Mouse (Mus musculus) intestine, embryonic 16.5 days (tissue): ENCODE measurements around the gene Syne2. TPM values are rescaled to one million over a fixed set of nuclear protein-coding genes. Genes with fewer than 3 reads are reported as not detected.

Source experiments
- ATAC-seq: fragments of 200-750 bp; cut with Nextera tagmentation; 2 replicates; pipeline ENCODE4 v1.8.0; 2017; ENCODE audit warnings: moderate TSS enrichment, moderate library complexity
- H3K27ac ChIP-seq: fragments of 300-500 bp; sonication (generic); 2 replicates; pipeline ENCODE4 v1.5.1; 2014; ENCODE audit warnings: mild to moderate bottlenecking, low read length
- H3K27me3 ChIP-seq: fragments of 300-500 bp; sonication (generic); replicated peaks from 2 replicates; pipeline ENCODE4 v1.6.1; 2014; ENCODE audit warnings: low read length, control low read depth, mixed read lengths; ENCODE audit not compliant: control insufficient read depth, insufficient read depth
- H3K36me3 ChIP-seq: fragments of 300-500 bp; sonication (generic); 2 replicates; pipeline ENCODE4 v1.6.1; 2014; ENCODE audit warnings: low read length, control low read depth; ENCODE audit not compliant: control insufficient read depth, insufficient read depth
- H3K4me1 ChIP-seq: fragments of 300-500 bp; sonication (generic); 2 replicates; pipeline ENCODE4 v1.6.1; 2014; ENCODE audit warnings: low read length, control low read depth, mixed read lengths; ENCODE audit not compliant: control insufficient read depth, insufficient read depth
- H3K4me2 ChIP-seq: fragments of 300-500 bp; sonication (generic); 2 replicates; pipeline ENCODE4 v1.6.1; 2014; ENCODE audit warnings: low read depth, low read length, control low read depth
- H3K4me3 ChIP-seq: fragments of 300-500 bp; sonication (generic); 2 replicates; pipeline ENCODE4 v1.5.1; 2014; ENCODE audit warnings: mild to moderate bottlenecking, low read length
- H3K9ac ChIP-seq: fragments of 300-500 bp; sonication (generic); 2 replicates; pipeline ENCODE4 v1.6.1; 2014; ENCODE audit warnings: low read depth, low read length
- H3K9me3 ChIP-seq: fragments of 300-500 bp; sonication (generic); 2 replicates; pipeline ENCODE4 v1.6.1; 2016; ENCODE audit warnings: low read length, control low read depth; ENCODE audit not compliant: control insufficient read depth
- WGBS: fragments of 180-500 bp; shearing (Covaris S2); extraction: QIAGEN DNeasy Blood & Tissue Kit; methylation state at CpG from one replicate; pipeline ENCODE4 v1.1.7; 2014; 5-methylcytosine and 5-hydroxymethylcytosine counted together
- polyA plus RNA-seq: library from polyadenylated mRNA; unstranded; fragments of >200 nt; fragmentation: Nextera tagmentation; extraction: Ambion mirVana; gene quantifications from 2 replicates; pipeline ENCODE4 v1.2.1, GENCODE M21; 2015

Gene Syne2
- polyA plus RNA-seq, 1 experiment from 2014 or later: 28.4 TPM

DNA sequence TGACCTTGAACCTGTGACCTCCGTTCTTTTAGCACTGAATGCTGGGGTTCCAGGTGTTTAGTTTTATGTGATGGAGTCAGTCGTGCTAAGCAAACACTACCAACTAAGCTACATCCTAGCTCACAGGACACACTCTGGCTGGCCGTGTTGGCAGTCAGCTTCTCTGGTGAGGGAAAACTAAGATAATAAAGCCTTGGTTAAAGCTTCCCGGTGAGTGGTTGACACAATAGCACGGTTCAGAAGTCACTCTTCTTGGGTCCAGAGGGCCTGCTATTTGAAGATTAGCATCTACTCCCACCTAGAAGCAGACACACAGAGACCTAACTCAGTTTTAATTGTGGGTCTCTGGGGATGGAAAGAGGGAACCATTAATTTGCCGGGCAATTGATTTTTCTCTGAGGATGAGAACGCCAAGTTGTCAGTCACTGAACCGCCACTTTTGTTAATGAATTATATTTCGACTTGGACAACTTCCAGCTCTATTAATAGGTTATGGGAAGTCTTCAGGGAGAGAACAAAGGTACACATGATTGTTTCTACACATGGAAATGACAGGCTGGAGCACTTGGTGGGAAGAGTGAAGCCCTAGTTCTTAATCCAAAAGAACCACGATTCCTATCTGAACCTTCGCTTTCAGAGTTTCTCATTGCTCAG is 21.3 kb downstream of the Syne2 start:
- Histone ChIP-seq H3K4me3 (no peak overlapping the region), H3K9me3 (no peaks in the 10 kb centered on the region), H3K4me2 (no peak overlapping the region), H3K27ac (peak overlapping the region; percentile 33; the same call in 1 of the 2 replicates), H3K36me3 (no peaks in the 10 kb centered on the region), H3K4me1 (peaks cover 13% of the 10 kb centered on the region), H3K27me3 (no peaks in the 10 kb centered on the region; the same call in 1 of the 2 replicates), H3K9ac (no peak overlapping the region)
- 0 out of 2 replicates have a peak, but pooled peaks have one; percentile 45 for ATAC-seq
- 67% methylated on average over 11 of the region's 11 CpGs for WGBS

DNA sequence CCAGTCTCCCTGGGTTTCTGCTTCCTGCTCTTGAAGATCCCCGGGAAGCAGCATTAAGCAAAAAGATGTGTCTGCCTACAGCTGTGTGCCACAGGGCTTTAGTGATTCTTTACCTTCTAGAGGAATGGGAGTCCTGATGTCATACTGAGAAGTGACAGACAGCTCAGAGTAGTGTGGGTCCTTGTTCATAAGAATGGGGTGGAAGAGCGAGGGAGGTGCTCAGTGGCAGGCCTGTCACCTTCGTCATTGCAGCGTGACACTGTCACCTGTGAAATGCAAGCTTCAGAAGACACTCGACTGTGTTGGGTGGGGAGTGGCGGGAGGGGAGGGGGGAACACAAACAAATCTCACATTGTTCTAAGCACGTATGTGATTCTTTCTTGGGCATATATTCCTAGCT is 23.2 kb downstream of the Syne2 start:
- no peaks in the 10 kb centered on the region for H3K27me3 ChIP-seq
- no peak for ATAC-seq
- H3K4me3 ChIP-seq: no peak overlapping the region
- 80% methylated on average over 7 of the region's 7 CpGs for WGBS
- H3K4me1 ChIP-seq: 0 out of 2 replicates have a peak, but pooled peaks cover 3% of the 10 kb centered on the region
- H3K27ac ChIP-seq: no peak overlapping the region
- H3K9me3 ChIP-seq: no peaks in the 10 kb centered on the region
- no peaks in the 10 kb centered on the region for H3K36me3 ChIP-seq
- H3K9ac ChIP-seq: no peak overlapping the region
- H3K4me2 ChIP-seq: no peak overlapping the region

DNA sequence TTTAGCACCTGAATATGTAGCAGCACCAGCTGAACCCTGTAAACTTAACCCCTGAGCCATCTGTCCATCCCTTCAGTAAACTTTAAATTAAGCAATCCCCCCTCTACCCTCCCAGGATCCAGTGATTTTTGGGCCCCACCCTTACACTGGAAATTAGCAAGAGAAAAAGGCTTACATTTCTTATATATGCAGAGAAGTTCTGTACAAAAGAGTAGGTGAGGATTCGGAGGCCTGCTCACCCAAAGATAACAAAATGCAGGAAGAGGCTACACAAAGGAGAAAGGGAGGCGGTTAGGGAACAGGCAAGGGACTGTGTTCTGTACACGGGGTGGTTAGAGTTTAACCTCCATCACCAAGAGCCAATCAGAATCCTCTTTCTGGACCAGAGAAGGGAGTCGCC is 26.4 kb downstream of the Syne2 start:
- ATAC-seq: no peak
- 67% methylated on average over 4 of the region's 4 CpGs for WGBS
- 0 out of 2 replicates have a peak, but pooled peaks cover 3% of the 10 kb centered on the region for H3K4me1 ChIP-seq

DNA sequence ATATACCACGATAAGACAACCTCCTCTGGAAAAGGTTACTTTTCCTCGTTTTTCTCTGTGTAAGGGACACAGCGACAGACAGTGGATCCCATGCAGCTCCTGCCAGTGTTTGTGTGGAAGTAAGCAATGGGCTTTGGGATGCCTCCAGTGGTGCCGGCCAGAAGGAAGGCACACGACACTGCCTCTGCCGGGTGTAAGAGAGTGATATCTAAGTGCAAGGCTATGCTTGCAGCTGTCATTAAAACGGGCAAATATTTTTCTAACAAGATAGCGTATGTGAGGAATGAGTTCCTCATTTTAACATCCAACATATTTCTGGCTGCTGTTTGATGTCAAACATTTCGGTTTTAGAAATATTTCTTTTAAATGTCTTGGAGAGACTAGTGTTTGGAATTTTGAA is 27.1 kb downstream of the Syne2 start:
- no peak for ATAC-seq
- 41% methylated on average over 9 of the region's 9 CpGs for WGBS
- Histone ChIP-seq H3K4me3 (no peak overlapping the region), H3K4me1 (0 out of 2 replicates have a peak, but pooled peaks cover 3% of the 10 kb centered on the region), H3K9me3 (no peaks in the 10 kb centered on the region), H3K9ac (no peak overlapping the region), H3K27ac (no peak overlapping the region), H3K36me3 (no peaks in the 10 kb centered on the region), H3K27me3 (no peaks in the 10 kb centered on the region), H3K4me2 (no peak overlapping the region)

More for the DNA sequence above, 26.4 kb downstream of the Syne2 start:
- Histone ChIP-seq H3K27ac (no peak overlapping the region), H3K9ac (no peak overlapping the region), H3K4me3 (no peak overlapping the region), H3K27me3 (no peaks in the 10 kb centered on the region), H3K4me2 (no peak overlapping the region), H3K9me3 (no peaks in the 10 kb centered on the region), H3K36me3 (no peaks in the 10 kb centered on the region)

DNA sequence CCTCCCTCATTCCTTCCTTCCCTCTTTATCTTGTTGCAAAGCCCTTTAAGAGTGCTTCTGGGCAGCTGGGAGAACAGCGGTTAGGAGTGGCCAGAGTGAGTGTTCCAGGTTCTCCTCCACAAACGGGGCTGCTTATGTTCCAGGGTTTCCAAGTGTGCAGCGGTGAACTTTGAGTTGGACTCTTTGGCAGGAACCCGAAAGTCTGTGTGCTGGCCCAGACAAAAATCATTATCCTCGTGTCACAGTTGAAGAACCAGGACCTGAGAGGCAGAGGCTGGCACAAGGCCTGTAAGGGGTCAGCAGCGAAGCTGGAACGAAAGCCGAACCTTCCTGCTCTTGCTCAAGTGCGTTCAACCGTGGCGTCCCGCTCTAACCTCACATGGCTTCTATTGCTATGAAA is 28.6 kb downstream of the Syne2 start:
- Histone ChIP-seq H3K27ac (no peak overlapping the region), H3K4me3 (no peak overlapping the region), H3K4me2 (no peak overlapping the region), H3K4me1 (0 out of 2 replicates have a peak, but pooled peaks cover 3% of the 10 kb centered on the region), H3K9ac (no peak overlapping the region), H3K27me3 (no peaks in the 10 kb centered on the region), H3K9me3 (no peaks in the 10 kb centered on the region), H3K36me3 (no peaks in the 10 kb centered on the region)
- no peak for ATAC-seq
- WGBS: 85% methylated on average over 12 of the region's 12 CpGs

DNA sequence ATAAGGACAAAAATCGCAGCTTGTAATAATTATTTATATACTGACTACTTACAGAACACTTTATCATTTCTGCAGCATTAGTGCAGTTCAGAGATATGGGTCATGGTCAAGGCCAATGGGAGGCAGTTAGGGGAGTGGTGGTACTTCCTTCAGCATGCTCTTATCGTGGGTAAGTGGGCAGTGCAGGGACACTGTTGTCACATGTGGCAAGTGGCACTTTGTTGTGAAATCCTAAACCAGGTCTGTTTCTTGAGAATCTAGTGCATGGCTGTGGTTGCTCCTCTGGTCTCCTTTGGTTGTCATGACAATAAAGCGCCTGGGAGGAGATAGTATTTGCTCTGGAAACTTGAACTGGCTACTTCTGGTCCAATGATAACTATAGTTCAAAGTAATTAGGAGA is 32.3 kb downstream of the Syne2 start:
- Histone ChIP-seq H3K27me3 (no peaks in the 10 kb centered on the region), H3K4me2 (no peak overlapping the region), H3K36me3 (no peaks in the 10 kb centered on the region), H3K27ac (no peak overlapping the region), H3K4me1 (peaks cover 14% of the 10 kb centered on the region), H3K9me3 (no peaks in the 10 kb centered on the region), H3K4me3 (no peak overlapping the region), H3K9ac (no peak overlapping the region)
- no peak for ATAC-seq
- 51% methylated on average over 3 of the region's 3 CpGs for WGBS

DNA sequence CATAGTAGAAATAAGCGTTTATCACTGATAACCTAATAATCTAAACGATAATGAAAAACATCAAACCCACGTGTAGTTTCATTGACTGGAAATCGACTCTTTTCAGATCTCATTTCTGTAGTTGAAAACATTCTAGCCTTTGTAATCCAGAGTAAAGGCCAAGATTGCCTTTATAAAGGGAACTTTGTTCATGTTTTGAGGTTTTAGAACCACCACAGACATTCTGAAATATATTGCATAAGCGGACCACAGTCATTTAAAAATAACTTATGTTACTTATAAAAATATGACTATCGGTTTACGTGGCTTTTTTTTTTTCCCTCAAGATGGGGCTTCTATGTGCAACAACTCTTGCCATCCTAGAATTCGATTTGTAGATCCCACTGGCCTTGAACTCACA is 33.5 kb downstream of the Syne2 start:
- WGBS: 84% methylated on average over 8 of the region's 8 CpGs
- Histone ChIP-seq H3K9ac (no peak overlapping the region), H3K4me3 (no peak overlapping the region), H3K4me2 (no peak overlapping the region), H3K4me1 (peaks cover 20% of the 10 kb centered on the region), H3K36me3 (no peaks in the 10 kb centered on the region), H3K27me3 (no peaks in the 10 kb centered on the region), H3K27ac (no peak overlapping the region), H3K9me3 (no peaks in the 10 kb centered on the region)
- no peak for ATAC-seq

DNA sequence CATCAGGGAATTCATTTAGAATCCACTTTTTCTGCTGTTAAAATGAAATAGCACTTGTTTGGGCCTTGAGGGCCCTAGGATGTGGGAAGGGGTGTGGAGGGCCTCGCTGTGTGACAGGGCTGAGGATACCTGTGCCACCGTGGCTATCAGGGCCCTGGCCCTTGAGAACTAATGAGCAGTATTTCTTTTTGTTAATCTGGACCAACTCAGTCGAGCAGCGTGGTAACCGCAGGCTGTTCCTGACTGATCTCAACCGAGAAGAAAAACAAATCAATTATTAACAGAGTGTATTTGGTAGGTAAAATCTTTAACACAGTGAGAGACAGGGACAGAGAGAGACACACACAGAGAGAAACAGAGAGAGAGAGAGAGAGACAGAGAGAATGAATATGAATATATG is 34.5 kb downstream of the Syne2 start:
- ATAC-seq: no peak
- H3K4me2 ChIP-seq: no peak overlapping the region
- H3K4me1 ChIP-seq: peaks cover 23% of the 10 kb centered on the region
- H3K36me3 ChIP-seq: no peaks in the 10 kb centered on the region
- 41% methylated on average over 6 of the region's 6 CpGs for WGBS
- H3K9ac ChIP-seq: no peak overlapping the region
- H3K27ac ChIP-seq: no peak overlapping the region
- no peaks in the 10 kb centered on the region for H3K9me3 ChIP-seq
- no peaks in the 10 kb centered on the region for H3K27me3 ChIP-seq
- H3K4me3 ChIP-seq: no peak overlapping the region

DNA sequence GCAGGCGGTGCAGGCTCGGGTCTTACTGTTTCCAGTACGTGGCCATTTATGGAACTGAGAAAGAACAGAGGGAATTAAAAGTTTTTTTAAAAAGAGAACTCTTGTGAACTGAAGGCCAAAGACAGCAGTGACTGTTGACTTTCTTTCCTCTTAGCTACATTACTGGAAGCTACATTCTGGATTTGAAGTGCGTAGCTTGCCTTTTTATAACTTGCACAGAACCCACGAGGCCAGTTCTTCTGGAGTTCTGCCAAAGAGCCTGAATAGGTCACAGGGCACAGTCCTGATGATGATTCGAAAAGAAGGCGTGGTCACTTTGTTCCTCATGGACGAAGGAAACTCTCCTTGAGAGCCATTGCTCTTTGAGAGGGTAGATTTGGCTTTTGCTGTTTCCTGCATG is 35.6 kb downstream of the Syne2 start:
- Histone ChIP-seq H3K36me3 (no peaks in the 10 kb centered on the region), H3K27me3 (no peaks in the 10 kb centered on the region), H3K9me3 (no peaks in the 10 kb centered on the region), H3K27ac (peak overlapping the region; percentile 72), H3K4me1 (peaks cover 23% of the 10 kb centered on the region), H3K4me2 (peak overlapping the region; percentile 40), H3K9ac (no peak overlapping the region; the same call in 1 of the 2 replicates), H3K4me3 (peak overlapping the region; percentile 11)
- WGBS: 19% methylated on average over 8 of the region's 8 CpGs
- ATAC-seq: peak; percentile 41

DNA sequence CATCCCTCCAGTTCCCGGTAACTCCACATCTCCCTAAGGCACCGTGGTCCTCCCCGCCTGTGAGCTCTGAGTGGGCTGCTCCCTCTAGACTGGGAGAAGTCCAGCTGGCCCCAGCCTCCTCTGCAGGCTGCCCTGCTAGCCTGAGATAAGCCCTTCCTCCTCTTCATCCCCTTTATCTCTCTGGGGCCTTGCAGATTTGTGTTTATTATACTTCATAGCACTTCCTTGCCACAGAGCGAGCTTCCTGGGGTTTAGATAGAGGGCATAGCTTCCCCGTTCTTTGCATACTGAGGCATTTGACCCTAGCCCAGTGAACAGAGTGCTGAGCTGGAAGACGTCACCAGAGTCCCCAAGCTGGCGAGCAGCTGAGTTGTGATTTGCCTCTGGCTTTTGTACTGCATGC is 37.1 kb downstream of the Syne2 start:
- peaks cover 23% of the 10 kb centered on the region for H3K4me1 ChIP-seq
- peak overlapping the region; percentile 20; the same call in 1 of the 2 replicates for H3K4me2 ChIP-seq
- H3K27ac ChIP-seq: peak overlapping the region; percentile 69
- H3K9me3 ChIP-seq: no peaks in the 10 kb centered on the region
- H3K36me3 ChIP-seq: no peaks in the 10 kb centered on the region
- H3K4me3 ChIP-seq: no peak overlapping the region
- H3K9ac ChIP-seq: peak overlapping the region; percentile 53
- peak; percentile 71 for ATAC-seq
- WGBS: 28% methylated on average over 7 of the region's 7 CpGs
- no peaks in the 10 kb centered on the region for H3K27me3 ChIP-seq
